In the genomic region with DNA sequence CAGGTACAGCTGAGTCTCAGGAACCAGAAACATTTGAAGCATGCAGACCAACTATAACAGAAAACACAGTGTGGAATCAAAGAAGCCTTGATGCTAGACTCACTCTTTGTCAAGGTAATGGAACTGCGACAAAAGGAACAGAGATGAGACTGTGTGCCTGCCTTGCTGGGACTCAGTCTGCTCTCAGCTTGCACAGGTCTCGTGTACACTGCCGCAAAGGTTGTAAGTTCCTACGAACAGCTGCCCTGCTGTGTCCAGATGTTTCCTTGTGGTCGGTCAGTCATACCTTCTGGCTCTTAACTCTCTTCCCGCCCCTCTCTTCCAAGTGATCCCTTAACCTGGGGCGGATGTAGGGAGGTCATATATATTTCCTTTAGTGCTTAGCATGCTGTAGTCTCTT, we compare ENCODE assay signal across 14 mouse cellular contexts.
DNase-seq lines count a peak whose midpoint lies in the region; ATAC-seq and TF ChIP-seq lines count a peak whose summit lies in the region.
"Had no signal": no experiment of that assay in that cellular context is flagged by ENCODE, and none has a peak within 500 bp of the region (broad histone marks: within the 10 kb centered on the region; RNA-seq: fewer than 3 reads in every experiment).

No protein-coding gene starts in this region.

- TF ChIP-seq CTCF in liver, embryonic 14.5 days (IDR thresholded peaks at IDR 0.05; ENCODE audit: low read depth), result no peak

- no peak for DNase-seq in heart, embryonic 10.5 days (ENCODE audit: low spot score)
- no peak for DNase-seq in heart, postnatal 14 days
- DNase-seq in lung, postnatal 10 days, result no peak
- no peak for DNase-seq in liver, embryonic 14.5 days (ENCODE audit: low read depth in 3 of 3, low spot score in 3 of 3)
- no peak for DNase-seq in limb, embryonic 10.5 days (ENCODE audit: low spot score)
- no peak for DNase-seq in T-cell, adult 2 months (ENCODE audit: low spot score)
- DNase-seq: cerebellum, adult 11 months; gastrocnemius, postnatal 10 days; heart, postnatal 10 days; kidney, adult 18-20 months; right cerebral cortex, postnatal 14 days; thymus, postnatal 14 days had no signal

- H3K4me3 ChIP-seq in heart, embryonic 10.5 days, result no peak overlapping the region
- no peak overlapping the region for H3K4me3 ChIP-seq in lung, embryonic 16.5 days (ENCODE audit: low read length)
- H3K4me3 ChIP-seq in liver, embryonic 14.5 days (ENCODE audit: insufficient read depth in 1 of 2, low read depth in 2 of 2, low read length in 2 of 2), result peak overlapping the region; percentile 43 to 78
- no peak overlapping the region for H3K4me3 ChIP-seq in limb, embryonic 10.5 days

- peak overlapping the region; percentile 36; the same call in 1 of the 2 replicates for H3K27ac ChIP-seq in heart, embryonic 10.5 days
- peak overlapping the region; percentile 17; the same call in 1 of the 2 replicates for H3K27ac ChIP-seq in lung, embryonic 16.5 days (ENCODE audit: low read length)
- peak overlapping the region; percentile 72 for H3K27ac ChIP-seq in liver, embryonic 14.5 days
- H3K27ac ChIP-seq in limb, embryonic 10.5 days, result no peak overlapping the region

- intact Hi-C loops in heart, postnatal 14 days (cut with DNase I), result no loop called here

- 0 out of 2 replicates have a peak, but pooled peaks cover 2% of the 10 kb centered on the region for H3K36me3 ChIP-seq in heart, embryonic 10.5 days
- H3K36me3 ChIP-seq in lung, embryonic 16.5 days (ENCODE audit: control insufficient read depth, insufficient read depth, low read length), result no peaks in the 10 kb centered on the region
- peaks cover 23% of the 10 kb centered on the region for H3K36me3 ChIP-seq in liver, embryonic 14.5 days (replicated peaks; ENCODE audit: control insufficient read depth, insufficient read depth, low read depth)
- 0 out of 2 replicates have a peak, but pooled peaks cover 1% of the 10 kb centered on the region for H3K36me3 ChIP-seq in limb, embryonic 10.5 days

- no peak for ATAC-seq in lung, embryonic 16.5 days (ENCODE audit: low read depth)
- no peak for ATAC-seq in liver, embryonic 14.5 days (ENCODE audit: insufficient read depth)
- ATAC-seq in megakaryocyte, adult 5-6 weeks (ENCODE audit: poor library complexity, severe bottlenecking), result no peak

- H3K9ac ChIP-seq in lung, embryonic 16.5 days (ENCODE audit: low read length), result no peak overlapping the region
- H3K9ac ChIP-seq in liver, embryonic 14.5 days (replicated peaks), result peak overlapping the region; percentile 60

- H3K4me2 ChIP-seq in lung, embryonic 16.5 days (ENCODE audit: low read depth, low read length), result no peak overlapping the region
- H3K4me2 ChIP-seq in liver, embryonic 14.5 days (ENCODE audit: low read depth), result peak overlapping the region; percentile 75

- no peak for TF ChIP-seq EP300 in liver, embryonic 14.5 days (IDR thresholded peaks at IDR 0.05; ENCODE audit: low read depth)

- WGBS in heart, embryonic 10.5 days, result 85% methylated on average over 7 of the region's 7 CpGs
- WGBS in lung, embryonic 16.5 days, result 66% methylated on average over 7 of the region's 7 CpGs
- WGBS in liver, embryonic 14.5 days (ENCODE audit: insufficient replicate concordance), result 76% methylated on average over 7 of the region's 7 CpGs
- 77% methylated on average over 7 of the region's 7 CpGs for WGBS in limb, embryonic 10.5 days

- no peaks in the 10 kb centered on the region for H3K27me3 ChIP-seq in heart, embryonic 10.5 days (ENCODE audit: insufficient read depth, poor library complexity, severe bottlenecking)
- H3K27me3 ChIP-seq in lung, embryonic 16.5 days (ENCODE audit: control insufficient read depth, insufficient read depth, low read depth, low read length), result no peaks in the 10 kb centered on the region
- no peaks in the 10 kb centered on the region for H3K27me3 ChIP-seq in liver, embryonic 14.5 days (ENCODE audit: control insufficient read depth, insufficient read depth, low read length)
- H3K27me3 ChIP-seq in limb, embryonic 10.5 days (ENCODE audit: low read depth, poor library complexity, severe bottlenecking), result no peaks in the 10 kb centered on the region

- peaks cover 27% of the 10 kb centered on the region for H3K4me1 ChIP-seq in heart, embryonic 10.5 days
- H3K4me1 ChIP-seq in lung, embryonic 16.5 days (replicated peaks; ENCODE audit: control insufficient read depth, insufficient read depth, low read length), result peaks cover 10% of the 10 kb centered on the region; the same call in 1 of the 2 replicates
- peaks cover 37 to 45% of the 10 kb centered on the region in 2 experiments for H3K4me1 ChIP-seq in liver, embryonic 14.5 days (replicated peaks; ENCODE audit: control insufficient read depth in 2 of 2, insufficient read depth in 2 of 2, low read length in 1 of 2)
- peaks cover 22% of the 10 kb centered on the region for H3K4me1 ChIP-seq in limb, embryonic 10.5 days

- no peaks in the 10 kb centered on the region for H3K9me3 ChIP-seq in heart, embryonic 10.5 days
- no peaks in the 10 kb centered on the region for H3K9me3 ChIP-seq in lung, embryonic 16.5 days (ENCODE audit: control insufficient read depth, low read length)
- H3K9me3 ChIP-seq in liver, embryonic 14.5 days (ENCODE audit: control insufficient read depth, low read length), result no peaks in the 10 kb centered on the region
- H3K9me3 ChIP-seq in limb, embryonic 10.5 days (replicated peaks), result no peaks in the 10 kb centered on the region

Comparison
In these comparisons a context has a peak if more than half of its experiments do, and no peak if none do; other contexts are left out.
1. H3K4me3 ChIP-seq: peak in liver, embryonic 14.5 days (2 of 2); none in heart, embryonic 10.5 days (single experiment), lung, embryonic 16.5 days (single experiment) and limb, embryonic 10.5 days (single experiment).